In the genomic region with DNA sequence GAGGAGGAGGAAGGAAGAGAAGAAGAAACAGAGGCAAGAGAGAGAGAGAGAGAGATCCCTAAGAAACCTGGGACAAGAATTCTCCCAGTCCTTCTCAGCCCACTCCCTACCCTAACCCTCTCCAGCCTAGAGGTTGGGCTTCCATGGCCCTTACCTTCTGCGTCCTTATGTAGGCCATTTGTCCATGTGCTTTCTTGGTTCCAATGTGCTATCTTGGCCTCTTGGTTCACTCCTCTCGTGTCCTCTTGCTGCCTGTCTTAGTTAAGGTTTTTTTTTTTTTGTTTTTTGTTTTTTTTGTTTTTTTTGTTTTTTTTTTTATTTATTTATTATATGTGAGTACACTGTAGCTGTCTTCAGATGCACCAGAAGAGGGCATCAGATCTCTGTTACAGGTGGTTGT, we compare ENCODE assay signal across 22 mouse cellular contexts. TPM values are rescaled to one million over a fixed set of nuclear protein-coding genes. Genes with fewer than 3 reads are reported as not detected.
DNase-seq lines count a peak whose midpoint lies in the region; TF ChIP-seq lines count a peak whose summit lies in the region.
"Had no signal": no experiment of that assay in that cellular context is flagged by ENCODE, and none has a peak within 500 bp of the region (broad histone marks: within the 10 kb centered on the region; RNA-seq: fewer than 3 reads in every experiment).

No protein-coding gene starts in this region.

- intact Hi-C loops in heart, postnatal 14 days (cut with DNase I), result no loop called here

- no peaks in the 10 kb centered on the region for H3K27me3 ChIP-seq in MEL (ENCODE audit: control insufficient read depth in 1 of 2, insufficient read depth in 2 of 2, low read length in 2 of 2)
- H3K27me3 ChIP-seq: CH12.LX, Patski had no signal

- H3K9me3 ChIP-seq in ES-E14 (ENCODE audit: control insufficient read depth, insufficient read depth, low read depth, low read length) (no peaks in the 10 kb centered on the region), MEL (replicated peaks; ENCODE audit: insufficient read depth, low read length) (no peaks in the 10 kb centered on the region)
- H3K9me3 ChIP-seq: G1E had no signal

- H3K4me1 ChIP-seq in ES-E14 (ENCODE audit: control insufficient read depth in 2 of 2, insufficient read depth in 2 of 2, low read length in 2 of 2, poor library complexity in 1 of 2) (peaks cover 3 to 11% of the 10 kb centered on the region in 2 experiments; a peak in 3 of 4 replicates), MEL (ENCODE audit: control insufficient read depth in 1 of 2, insufficient read depth in 2 of 2, low read length in 2 of 2) (peaks cover 0 to 14% of the 10 kb centered on the region in 2 experiments; a peak in 3 of 4 replicates)

- H3K9ac ChIP-seq in ES-E14 (ENCODE audit: insufficient read depth, low read depth, low read length, poor library complexity, severe bottlenecking), result no peak overlapping the region
- H3K9ac ChIP-seq in MEL (ENCODE audit: control insufficient read depth, low read depth, low read length, poor library complexity, severe bottlenecking), result 0 out of 2 replicates have a peak overlapping the region, but pooled peaks have one; percentile 20

- H3K4me3 ChIP-seq in layer of hippocampus, adult 2 months, result no peak overlapping the region
- H3K4me3 ChIP-seq in ES-E14 (ENCODE audit: insufficient read depth in 1 of 2, low read depth in 1 of 2, low read length in 2 of 2, poor library complexity in 1 of 2, severe bottlenecking in 1 of 2) (no peak overlapping the region), MEL (ENCODE audit: control insufficient read depth in 1 of 2, insufficient read depth in 1 of 2, low read depth in 2 of 2, low read length in 2 of 2) (no peak overlapping the region)

- H3K36me3 ChIP-seq in ES-E14 (ENCODE audit: control insufficient read depth, insufficient read depth, low read length, poor library complexity, severe bottlenecking) (no peaks in the 10 kb centered on the region), MEL (ENCODE audit: control insufficient read depth in 1 of 2, insufficient read depth in 2 of 2, low read length in 2 of 2) (peaks cover 0 to 9% of the 10 kb centered on the region in 2 experiments; a peak in 2 of 4 replicates)
- H3K36me3 ChIP-seq: G1E had no signal

- no peak for TF ChIP-seq EP300 in MEL (IDR thresholded peaks at IDR 0.05; ENCODE audit: low read depth in 1 of 2, low read length in 2 of 2)

- TF ChIP-seq RAD21 in MEL (IDR thresholded peaks at IDR 0.05; ENCODE audit: low read depth, low read length), result peak; percentile 18; the same call in 1 of the 2 replicates

- TF ChIP-seq CTCF in layer of hippocampus, adult 2 months (conservative IDR thresholded peaks at IDR 0.05), result peak; percentile 20; the same call in 1 of the 2 replicates
- TF ChIP-seq CTCF in MEL (IDR thresholded peaks at IDR 0.05 in 2 of 3, conservative IDR thresholded peaks at IDR 0.05 in 1 of 3; ENCODE audit: control insufficient read depth in 1 of 3, insufficient read depth in 1 of 3, low read depth in 2 of 3, low read length in 3 of 3, poor library complexity in 1 of 3, severe bottlenecking in 1 of 3), result peak in 1 of 3 experiments; percentile 6; a peak in 1 of 6 replicates

- peak; percentile 61 for DNase-seq in heart, adult 11 months
- DNase-seq in heart, postnatal 14 days, result no peak
- no peak for DNase-seq in layer of hippocampus, adult 2 months (ENCODE audit: low spot score in 2 of 2)
- no peak for DNase-seq in layer of hippocampus, postnatal 10 days (ENCODE audit: low spot score in 2 of 2)
- no peak for DNase-seq in ES-E14 (ENCODE audit: low read depth, low spot score)
- DNase-seq in MEL (ENCODE audit: low read depth, low spot score), result peak; percentile 32
- DNase-seq in adrenal gland, postnatal 14 days, result no peak
- DNase-seq in lung, postnatal 4 days, result no peak
- DNase-seq: adrenal gland, adult 2 months; adrenal gland, adult 8-10 months; adrenal gland, postnatal 10 days; adrenal gland, postnatal 25 days; adrenal gland, postnatal 36 days; B cell, adult 2 months; cerebellum, adult 11 months; cerebellum, adult 11-12 months; cerebellum, adult 18-20 months; cerebellum, adult 2 months; cerebellum, adult 8-10 months had no signal

- no peak for TF ChIP-seq POLR2A in MEL (IDR thresholded peaks at IDR 0.05; ENCODE audit: control insufficient read depth in 1 of 2, insufficient read depth in 1 of 2, low read depth in 1 of 2, low read length in 2 of 2, poor library complexity in 1 of 2)

- H3K79me2 ChIP-seq in MEL (ENCODE audit: control insufficient read depth, insufficient read depth, low read length, poor library complexity), result no peaks in the 10 kb centered on the region

- in situ Hi-C loops in ES-E14 (cut with MboI; ENCODE audit: low sequenced_read_pairs in 2 of 2, unreplicated experiment in 2 of 2), result no loop called here

- H3K27ac ChIP-seq in layer of hippocampus, adult 2 months, result no peak overlapping the region
- no peak overlapping the region for H3K27ac ChIP-seq in ES-E14 (ENCODE audit: insufficient read depth, low read depth, low read length, poor library complexity, severe bottlenecking)
- no peak overlapping the region for H3K27ac ChIP-seq in MEL (ENCODE audit: control insufficient read depth, low read depth, low read length)

TF ChIP-seq in ES-E14, 5 proteins besides CTCF, POLR2A, EP300 and RAD21:
- TF ChIP-seq ZNF384 (IDR thresholded peaks at IDR 0.05; ENCODE audit: low read depth, low read length) (0 out of 2 replicates have a peak, but pooled peaks have one; percentile 51), MAFK (IDR thresholded peaks at IDR 0.05; ENCODE audit: insufficient read depth, low read depth, low read length) (no peak)
TF ChIP-seq in ES-E14: peak in this region for 1.

TF ChIP-seq in MEL, 35 proteins besides CTCF, POLR2A, EP300 and RAD21:
- TF ChIP-seq BHLHE40 (IDR thresholded peaks at IDR 0.05; ENCODE audit: borderline replicate concordance, low read depth, low read length) (no peak), ZNF384 (IDR thresholded peaks at IDR 0.05; ENCODE audit: low read depth, low read length) (peak; percentile 11; the same call in 1 of the 2 replicates), SMC3 (IDR thresholded peaks at IDR 0.05; ENCODE audit: low read depth, low read length) (peak; percentile 10; the same call in 1 of the 2 replicates), ZMIZ1 (IDR thresholded peaks at IDR 0.05; ENCODE audit: low read depth, low read length) (no peak)

RNA-seq across cellular contexts. Expression of a gene that starts 16.9 kb away (rescaled TPM):
- total RNA-seq in heart, postnatal 14 days (2021), result 100 to 1,000 TPM; 120 to 130 TPM
- total RNA-seq in layer of hippocampus, adult 2 months (2021), result 100 to 1,000 TPM; 124 to 137 TPM
- 100 to 1,000 TPM; 139 to 157 TPM for total RNA-seq in layer of hippocampus, postnatal 10 days (2021)
- 179 and 282 TPM in 2 replicates for total RNA-seq in ES-E14 (2012; rRNA removed)
- 307 and 316 TPM in 2 replicates for total RNA-seq in MEL (2012; rRNA removed)
- polyA plus RNA-seq in MEL (2012; ENCODE audit: insufficient read depth in 1 of 2, insufficient read length in 2 of 2, low read depth in 1 of 2, low replicate concordance in 2 of 2, missing spikeins in 1 of 2), result 100 to 1,000 TPM; 228 to 778 TPM
- total RNA-seq in adrenal gland, postnatal 14 days (2021), result 118 and 119 TPM in 2 replicates

Comparison
In these comparisons a context has a peak if more than half of its experiments do, and no peak if none do; other contexts are left out.
1. DNase-seq: peak in heart, adult 11 months (single experiment) and MEL (single experiment); none in heart, postnatal 14 days (0 of 2), layer of hippocampus, adult 2 months (0 of 2), layer of hippocampus, postnatal 10 days (0 of 2), ES-E14 (single experiment), adrenal gland, postnatal 14 days (single experiment) and lung, postnatal 4 days (0 of 2).